Mouse (Mus musculus) small intestine, adult 2 months (tissue): ENCODE measurements around the gene Slc39a3.

Experiments
- CTCF ChIP-seq: fragments of 200-500 bp; IDR thresholded peaks from 2 replicates; pipeline ENCODE4 v1.5.1; 2012; ENCODE audit warnings: low read depth, mild to moderate bottlenecking, control low read depth, inconsistent platforms, low read length, moderate library complexity, mixed read lengths; ENCODE audit not compliant: insufficient replicate concordance, insufficient read length; ENCODE audit errors: extremely low read depth
- POLR2A ChIP-seq: fragments of 200-500 bp; IDR thresholded peaks from 2 replicates; pipeline ENCODE4 v1.6.1; 2012; ENCODE audit warnings: low read depth, mild to moderate bottlenecking, control low read depth, inconsistent platforms, low read length, moderate library complexity

GRCm38 (mm10) chr10:81059603-81060543 is 22.6 kb upstream of the Slc39a3 start, which contains the start of gene Sgta:
- TF ChIP-seq CTCF (no peak), POLR2A (peak; percentile 74)
